Mouse (Mus musculus): ENCODE data around the gene Gpc2.

The Gpc2 gene

DNA sequence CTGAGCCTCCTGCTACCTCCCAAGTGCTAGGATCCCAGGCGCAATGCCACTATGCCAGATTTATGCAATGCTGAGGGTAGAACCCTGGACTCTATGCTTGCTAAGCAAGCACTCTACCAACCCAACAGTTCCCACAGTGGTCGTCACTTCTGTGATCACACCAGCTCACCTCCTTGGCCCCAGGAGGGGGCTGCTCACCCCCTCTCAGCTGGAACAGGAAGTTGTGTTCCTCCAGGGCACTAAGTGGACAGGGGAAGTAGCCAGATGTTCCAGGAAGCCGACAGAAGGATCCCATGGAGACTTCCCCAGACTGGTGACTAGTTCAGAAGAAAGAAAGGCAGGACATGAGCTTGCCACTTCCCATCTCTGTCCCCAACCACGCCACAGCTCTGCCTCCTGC lies 17.8 kb downstream of the Gpc2 start:
- no peak for DNase-seq (ENCODE audit: low spot score)

GRCm38 (mm10) chr5:138260834-138261233 lies 19.0 kb downstream of the Gpc2 start:
- DNase-seq (ENCODE audit: low spot score) = no peak

DNA sequence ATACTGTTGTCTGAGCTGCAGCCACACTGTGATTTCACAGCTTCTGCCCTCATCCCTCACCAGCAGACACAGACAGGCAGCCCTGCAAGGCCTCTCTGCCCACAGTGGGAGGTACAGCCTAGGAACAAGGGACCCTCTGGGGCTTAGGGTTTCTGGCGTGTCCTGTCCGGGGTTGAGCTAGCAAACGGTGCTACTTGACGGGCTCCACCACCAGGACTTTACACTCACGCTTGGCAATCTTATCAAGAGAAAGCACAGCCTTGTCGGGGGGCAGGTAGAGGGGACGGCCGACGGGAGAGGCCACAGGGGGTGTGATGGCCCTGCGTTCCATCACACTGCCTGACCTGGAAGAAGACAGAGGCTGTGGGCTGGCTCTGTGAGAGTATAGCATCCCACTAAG lies 19.8 kb downstream of the Gpc2 start:
- no peak for DNase-seq (ENCODE audit: low spot score)

GRCm38 (mm10) chr5:138258993-138259392 lies 20.8 kb downstream of the Gpc2 start:
- no peak for DNase-seq (ENCODE audit: low spot score)

GRCm38 (mm10) chr5:138258542-138258941 lies 21.3 kb downstream of the Gpc2 start:
- DNase-seq (ENCODE audit: low spot score) = no peak

DNA sequence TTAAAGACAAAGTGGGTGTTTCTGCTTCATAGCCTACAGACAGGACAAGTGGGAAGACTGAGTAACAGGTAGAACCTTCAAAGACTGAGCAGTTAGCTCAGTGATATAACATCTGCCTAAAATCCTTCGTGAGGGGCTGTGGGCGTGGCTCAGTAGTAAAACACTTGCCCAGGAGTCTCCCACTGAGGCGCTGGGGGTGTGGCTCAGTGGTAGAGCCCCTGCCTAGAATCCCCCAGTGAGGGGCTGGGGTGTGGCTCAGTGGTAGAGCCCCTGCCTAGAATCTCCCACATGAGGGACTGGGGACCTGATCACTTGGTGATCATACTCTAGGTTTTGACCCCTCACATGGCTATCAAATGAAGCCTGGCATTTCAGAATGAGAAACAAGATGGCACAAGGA lies 21.7 kb downstream of the Gpc2 start:
- no peak for DNase-seq (ENCODE audit: low spot score)

DNA sequence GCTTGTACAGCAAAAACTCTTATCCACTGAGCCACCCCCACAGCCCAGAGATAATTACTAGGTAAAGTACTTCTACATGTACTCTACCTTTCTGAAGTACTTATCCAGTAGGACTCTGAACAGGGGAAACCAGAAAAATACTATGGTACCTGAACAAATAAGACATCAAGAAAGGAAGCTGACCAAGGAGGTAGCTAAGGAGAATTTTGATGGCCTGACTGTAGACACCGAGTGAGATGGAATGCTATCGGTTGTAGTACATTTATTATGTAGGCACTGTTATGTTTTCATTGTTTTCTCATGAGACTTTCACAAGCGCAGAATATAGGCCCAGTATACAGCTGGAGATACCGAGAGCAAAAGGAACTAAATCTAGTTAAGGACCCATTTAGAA lies 22.2 kb downstream of the Gpc2 start:
- no peak for DNase-seq (ENCODE audit: low spot score)

- DNase-seq (ENCODE audit: low spot score) = no peak
Observed at GRCm38 (mm10) chr5:138256966-138257584, 22.7 kb downstream of the Gpc2 start.

GRCm38 (mm10) chr5:138256094-138256467 lies 23.7 kb downstream of the Gpc2 start:
- DNase-seq (ENCODE audit: low spot score) = no peak

DNA sequence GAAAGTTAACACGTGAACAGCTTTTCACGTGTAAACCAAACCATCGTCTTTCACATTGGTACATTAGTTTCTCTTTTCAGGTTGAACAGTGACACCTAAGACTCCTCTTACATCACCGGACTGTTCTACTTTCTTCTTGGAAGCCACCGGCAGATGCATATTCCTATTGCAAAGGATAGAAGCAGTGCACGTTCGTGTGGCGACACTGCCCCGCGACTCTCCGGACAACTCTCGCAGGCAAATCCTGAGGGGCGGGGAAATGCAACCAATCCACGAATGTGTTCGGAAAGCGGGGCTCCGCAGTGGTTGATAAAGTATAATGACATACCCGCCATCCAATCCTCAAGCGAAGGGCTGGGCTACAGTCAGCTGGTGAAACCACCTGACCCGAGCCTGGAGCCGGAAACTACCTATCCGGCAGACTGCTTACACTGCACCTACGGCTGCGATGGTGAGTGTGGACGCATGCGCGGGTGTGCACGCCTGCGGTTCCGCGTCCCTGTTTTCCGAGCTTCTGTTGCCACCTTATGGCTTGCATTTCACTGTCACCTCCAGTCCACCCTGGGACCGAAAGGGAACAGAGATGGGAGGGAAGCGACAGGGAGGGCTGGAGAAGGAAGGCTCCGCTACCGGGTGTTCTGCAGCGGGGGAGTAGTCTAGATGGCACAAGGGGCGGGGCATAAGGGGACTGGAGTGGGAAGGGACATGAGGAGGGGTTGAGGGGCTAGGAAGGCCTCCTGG lies 24.3 kb downstream of the Gpc2 start, which contains the start of gene Lamtor4:
Gene Lamtor4, plus strand, starts transcription at position 130 of the 741 bp plus-strand sequence.
- peak; percentile 93 for DNase-seq (ENCODE audit: low spot score)

GRCm38 (mm10) chr5:138253061-138253460 lies 26.7 kb downstream of the Gpc2 start:
- DNase-seq (ENCODE audit: low spot score) = no peak

GRCm38 (mm10) chr5:138251144-138251543 lies 28.7 kb downstream of the Gpc2 start:
- no peak for DNase-seq (ENCODE audit: low spot score)

DNA sequence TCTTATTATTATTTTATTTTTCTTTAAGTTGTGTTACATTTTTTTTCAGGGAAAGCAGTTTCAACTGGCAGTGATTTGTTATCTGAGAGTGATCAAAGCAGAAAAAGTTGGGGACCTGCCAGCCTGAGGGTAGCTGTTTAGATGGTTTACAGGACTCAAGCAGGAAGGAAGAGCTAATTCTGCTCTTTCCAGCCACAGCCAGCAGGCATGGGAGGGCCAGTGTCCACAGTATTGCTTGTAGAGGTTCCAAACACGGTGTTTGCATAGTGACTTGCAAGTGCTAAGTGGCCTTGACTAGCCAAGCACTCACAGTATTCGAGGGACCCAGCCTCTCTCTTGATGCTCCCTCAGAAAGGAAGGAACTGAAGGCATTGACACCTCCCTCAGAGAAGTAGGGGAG lies 38.3 kb downstream of the Gpc2 start:
- no peak for DNase-seq (ENCODE audit: low spot score)

DNA sequence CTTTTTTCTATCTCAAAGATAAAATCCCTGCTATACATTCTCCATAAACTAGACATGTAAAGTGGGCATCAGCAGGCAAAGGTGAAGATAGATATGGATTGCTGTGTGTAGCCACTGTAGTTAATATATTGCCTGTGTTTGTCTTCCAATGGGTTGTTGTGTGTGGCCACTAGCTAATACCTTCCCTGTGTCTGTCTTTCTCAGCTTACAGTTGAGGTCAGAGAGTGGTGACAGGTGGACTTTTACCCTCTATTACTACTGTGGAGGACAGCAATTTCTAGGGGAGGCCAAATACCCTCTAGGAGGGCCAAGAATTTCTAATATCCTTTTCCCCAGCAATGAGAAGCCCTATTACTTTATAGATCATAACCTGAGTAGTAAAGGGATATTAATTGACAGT lies 45.6 kb downstream of the Gpc2 start:
- DNase-seq (ENCODE audit: low spot score) = no peak

DNA sequence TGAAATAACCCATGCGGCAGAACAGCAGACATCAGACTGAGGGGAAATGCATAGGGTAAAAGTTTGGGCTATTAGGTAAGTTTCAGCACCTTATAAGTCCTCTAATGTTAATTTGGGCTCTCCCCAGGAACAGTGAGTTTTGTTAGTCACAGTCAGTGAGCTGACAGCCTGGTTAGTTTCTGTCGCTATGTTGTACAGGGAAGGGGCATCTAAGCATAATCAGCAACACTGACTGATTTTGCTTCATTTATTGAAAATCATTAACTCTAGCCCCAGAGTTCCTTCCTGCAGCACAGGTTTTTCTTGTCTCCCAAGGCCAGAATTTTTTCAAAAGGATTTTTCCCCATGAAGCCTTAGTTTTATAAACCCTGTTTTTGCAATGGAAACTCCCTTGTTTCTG lies 46.0 kb downstream of the Gpc2 start:
- no peak for DNase-seq (ENCODE audit: low spot score)

DNA sequence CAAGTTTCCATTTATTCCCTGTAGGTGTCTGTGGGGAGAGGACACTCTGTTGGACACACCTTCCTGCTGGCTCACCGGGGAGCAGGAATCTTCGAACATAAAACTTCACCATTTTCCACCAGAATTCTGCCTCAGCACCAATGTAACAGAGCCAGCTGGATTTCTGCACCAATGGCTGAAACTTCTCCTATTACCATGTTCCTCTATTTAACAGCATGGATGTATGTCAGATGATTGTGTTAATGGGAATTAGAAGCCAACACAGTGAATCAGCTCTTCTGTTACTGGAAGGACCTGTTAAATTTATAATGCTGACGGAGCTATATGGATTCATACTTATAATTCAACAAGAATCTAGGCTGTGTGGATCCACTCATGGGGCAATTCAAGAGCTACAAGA lies 50.3 kb downstream of the Gpc2 start:
- DNase-seq (ENCODE audit: low spot score) = no peak

- DNase-seq (ENCODE audit: low spot score) = no peak
Observed at GRCm38 (mm10) chr5:138228026-138228425, 51.8 kb downstream of the Gpc2 start.

DNA sequence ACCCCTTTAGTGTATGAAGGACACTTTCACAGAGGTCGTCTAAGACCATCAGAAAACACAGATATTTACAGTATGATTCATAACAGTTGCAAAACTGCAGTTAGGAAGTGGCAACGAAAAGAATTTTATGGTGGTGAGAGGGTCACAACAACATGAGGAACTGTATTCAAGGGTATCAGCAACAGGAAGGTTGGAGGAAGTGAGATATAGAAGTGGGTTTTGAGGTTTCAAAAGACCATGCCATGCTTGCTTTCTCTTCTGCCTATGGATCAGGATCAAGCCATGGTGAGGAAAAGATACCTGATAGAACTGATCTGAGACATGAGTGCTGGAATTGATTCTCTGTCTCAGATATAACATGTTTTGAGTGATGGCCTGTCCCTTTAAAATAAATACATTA lies 52.4 kb downstream of the Gpc2 start:
- no peak for DNase-seq (ENCODE audit: low spot score)

- no peak for DNase-seq (ENCODE audit: low spot score)
Observed at GRCm38 (mm10) chr5:138226491-138226890, 53.3 kb downstream of the Gpc2 start.

- no peak for DNase-seq (ENCODE audit: low spot score)
Observed at GRCm38 (mm10) chr5:138225700-138226099, 54.1 kb downstream of the Gpc2 start, which contains the start of gene Nxpe5. Gene Nxpe5 (plus strand): TSS chr5:138225898.
